Mouse (Mus musculus) liver, embryonic 12.5 days (tissue): ENCODE results near the gene Pcbp1. TPM values are rescaled to one million over a fixed set of nuclear protein-coding genes. Genes with fewer than 3 reads are reported as not detected.

Source experiments
- ATAC-seq: fragments of 200-750 bp; cut with Nextera tagmentation; 2 replicates; pipeline ENCODE4 v1.8.0; 2017; ENCODE audit warnings: moderate number of reproducible peaks, mild to moderate bottlenecking, moderate library complexity
- H3K27ac ChIP-seq: fragments of 300-500 bp; sonication (generic); 2 replicates; pipeline ENCODE4 v1.5.1; 2016; ENCODE audit warnings: mild to moderate bottlenecking
- H3K27me3 ChIP-seq: fragments of 300-500 bp; sonication (generic); replicated peaks from 2 replicates; pipeline ENCODE4 v1.6.1; 2016; ENCODE audit warnings: mild to moderate bottlenecking, moderate library complexity
- H3K36me3 ChIP-seq: fragments of 300-500 bp; sonication (generic); 2 replicates; pipeline ENCODE4 v1.6.1; 2016; ENCODE audit warnings: mild to moderate bottlenecking, moderate library complexity
- H3K4me1 ChIP-seq: fragments of 300-500 bp; sonication (generic); 2 replicates; pipeline ENCODE4 v1.6.1; 2016
- H3K4me2 ChIP-seq: fragments of 300-500 bp; sonication (generic); 2 replicates; pipeline ENCODE4 v1.6.1; 2016; ENCODE audit warnings: mild to moderate bottlenecking, moderate library complexity
- H3K4me3 ChIP-seq: fragments of 300-500 bp; sonication (generic); 2 replicates; pipeline ENCODE4 v1.5.1; 2016; ENCODE audit warnings: mild to moderate bottlenecking, moderate library complexity
- H3K9ac ChIP-seq: fragments of 300-500 bp; sonication (generic); 2 replicates; pipeline ENCODE4 v1.6.1; 2016; ENCODE audit warnings: mild to moderate bottlenecking, moderate library complexity
- H3K9me3 ChIP-seq: fragments of 300-500 bp; sonication (generic); replicated peaks from 2 replicates; pipeline ENCODE4 v1.6.1; 2016; ENCODE audit warnings: mild to moderate bottlenecking, moderate library complexity
- WGBS: fragments of 180-500 bp; shearing (Covaris S2); methylation state at CpG from one replicate; pipeline ENCODE4 v1.1.7; 2016; ENCODE audit not compliant: insufficient replicate concordance; 5-methylcytosine and 5-hydroxymethylcytosine counted together
- polyA plus RNA-seq: library from polyadenylated mRNA; unstranded; fragments of >200 nt; fragmentation: Nextera tagmentation; extraction: Ambion mirVana; gene quantifications from 2 replicates; pipeline ENCODE4 v1.2.1, GENCODE M21; 2016

Gene Pcbp1
- polyA plus RNA-seq, 1 experiment from 2014 or later = 465 TPM

GRCm38 (mm10) chr6:86522001-86522911 lies 3.9 kb downstream of the Pcbp1 start:
- 80% methylated on average over 5 of the region's 5 CpGs for WGBS
- Histone ChIP-seq H3K36me3 (peaks cover 39% of the 10 kb centered on the region), H3K27ac (peak overlapping the region; percentile 61), H3K4me1 (peaks cover 20% of the 10 kb centered on the region), H3K9ac (no peak overlapping the region), H3K9me3 (no peaks in the 10 kb centered on the region), H3K27me3 (no peaks in the 10 kb centered on the region), H3K4me3 (peak overlapping the region; percentile 16), H3K4me2 (peak overlapping the region; percentile 95)
- ATAC-seq = no peak

GRCm38 (mm10) chr6:86519767-86520345 lies 6.3 kb downstream of the Pcbp1 start:
- no peak overlapping the region for H3K4me3 ChIP-seq
- H3K27me3 ChIP-seq = no peaks in the 10 kb centered on the region
- ATAC-seq = no peak
- peaks cover 32% of the 10 kb centered on the region for H3K36me3 ChIP-seq
- H3K9ac ChIP-seq = no peak overlapping the region
- H3K9me3 ChIP-seq = no peaks in the 10 kb centered on the region
- peaks cover 19% of the 10 kb centered on the region for H3K4me1 ChIP-seq
- WGBS = 75% methylated on average over 3 of the region's 3 CpGs
- H3K27ac ChIP-seq = no peak overlapping the region
- H3K4me2 ChIP-seq = no peak overlapping the region

GRCm38 (mm10) chr6:86516021-86516420 lies 10.1 kb downstream of the Pcbp1 start:
- Histone ChIP-seq H3K4me1 (no peaks in the 10 kb centered on the region; the same call in 1 of the 2 replicates), H3K9ac (no peak overlapping the region), H3K36me3 (no peaks in the 10 kb centered on the region), H3K27ac (no peak overlapping the region), H3K4me3 (no peak overlapping the region), H3K27me3 (no peaks in the 10 kb centered on the region), H3K4me2 (no peak overlapping the region), H3K9me3 (no peaks in the 10 kb centered on the region)
- no peak for ATAC-seq
- WGBS = 79% methylated on average over 1 of the region's 1 CpGs

GRCm38 (mm10) chr6:86513296-86513695 lies 12.8 kb downstream of the Pcbp1 start:
- no peak for ATAC-seq
- Histone ChIP-seq H3K4me3 (no peak overlapping the region), H3K27me3 (no peaks in the 10 kb centered on the region), H3K4me1 (peaks cover 19% of the 10 kb centered on the region), H3K9ac (no peak overlapping the region), H3K27ac (no peak overlapping the region), H3K4me2 (no peak overlapping the region), H3K36me3 (no peaks in the 10 kb centered on the region), H3K9me3 (no peaks in the 10 kb centered on the region)
- 85% methylated on average over 4 of the region's 4 CpGs for WGBS

- Histone ChIP-seq H3K9ac (no peak overlapping the region), H3K27ac (no peak overlapping the region), H3K4me1 (peaks cover 26% of the 10 kb centered on the region), H3K4me3 (no peak overlapping the region), H3K9me3 (no peaks in the 10 kb centered on the region), H3K27me3 (no peaks in the 10 kb centered on the region), H3K4me2 (no peak overlapping the region), H3K36me3 (no peaks in the 10 kb centered on the region)
- ATAC-seq = no peak
- WGBS = 55% methylated on average over 4 of the region's 4 CpGs
Observed at GRCm38 (mm10) chr6:86510979-86511378, 15.1 kb downstream of the Pcbp1 start.

- WGBS = 23% methylated on average over 3 of the region's 3 CpGs
- no peak overlapping the region for H3K27ac ChIP-seq
- no peak overlapping the region for H3K4me3 ChIP-seq
- H3K4me2 ChIP-seq = no peak overlapping the region
- no peak overlapping the region for H3K9ac ChIP-seq
- H3K4me1 ChIP-seq = peaks cover 26% of the 10 kb centered on the region
- H3K9me3 ChIP-seq = no peaks in the 10 kb centered on the region
- no peaks in the 10 kb centered on the region for H3K36me3 ChIP-seq
- peak; percentile 78 for ATAC-seq
- H3K27me3 ChIP-seq = no peaks in the 10 kb centered on the region; the same call in 1 of the 2 replicates
Observed at GRCm38 (mm10) chr6:86509866-86510200, 16.3 kb downstream of the Pcbp1 start.

- Histone ChIP-seq H3K9me3 (no peaks in the 10 kb centered on the region), H3K36me3 (no peaks in the 10 kb centered on the region), H3K27me3 (no peaks in the 10 kb centered on the region; the same call in 1 of the 2 replicates), H3K4me2 (no peak overlapping the region), H3K27ac (no peak overlapping the region), H3K9ac (no peak overlapping the region), H3K4me3 (no peak overlapping the region), H3K4me1 (peaks cover 26% of the 10 kb centered on the region)
- ATAC-seq = peak; percentile 45
- 43% methylated on average over 4 of the region's 4 CpGs for WGBS
Observed at GRCm38 (mm10) chr6:86509194-86509865, 16.8 kb downstream of the Pcbp1 start.

GRCm38 (mm10) chr6:86508736-86509135 lies 17.4 kb downstream of the Pcbp1 start:
- H3K4me3 ChIP-seq = no peak overlapping the region
- no peak overlapping the region for H3K27ac ChIP-seq
- ATAC-seq = no peak
- no peaks in the 10 kb centered on the region for H3K9me3 ChIP-seq
- H3K36me3 ChIP-seq = no peaks in the 10 kb centered on the region
- no peak overlapping the region for H3K4me2 ChIP-seq
- H3K4me1 ChIP-seq = peaks cover 26% of the 10 kb centered on the region
- H3K27me3 ChIP-seq = no peaks in the 10 kb centered on the region; the same call in 1 of the 2 replicates
- no peak overlapping the region for H3K9ac ChIP-seq
- 79% methylated on average over 3 of the region's 3 CpGs for WGBS

- Histone ChIP-seq H3K27me3 (no peaks in the 10 kb centered on the region; the same call in 1 of the 2 replicates), H3K36me3 (no peaks in the 10 kb centered on the region), H3K4me1 (peaks cover 26% of the 10 kb centered on the region), H3K4me2 (no peak overlapping the region), H3K9ac (no peak overlapping the region), H3K27ac (no peak overlapping the region), H3K4me3 (no peak overlapping the region), H3K9me3 (no peaks in the 10 kb centered on the region)
- no peak for ATAC-seq
Observed at GRCm38 (mm10) chr6:86507116-86507515, 19.0 kb downstream of the Pcbp1 start.

GRCm38 (mm10) chr6:86506309-86506708 lies 19.8 kb downstream of the Pcbp1 start:
- 72% methylated on average over 3 of the region's 3 CpGs for WGBS
- Histone ChIP-seq H3K27me3 (no peaks in the 10 kb centered on the region; the same call in 1 of the 2 replicates), H3K4me1 (peaks cover 26% of the 10 kb centered on the region), H3K9ac (no peak overlapping the region), H3K36me3 (no peaks in the 10 kb centered on the region), H3K9me3 (no peaks in the 10 kb centered on the region), H3K4me2 (no peak overlapping the region), H3K27ac (no peak overlapping the region), H3K4me3 (no peak overlapping the region)
- no peak for ATAC-seq

- H3K9ac ChIP-seq = no peak overlapping the region
- WGBS = 66% methylated on average over 7 of the region's 7 CpGs
Observed at GRCm38 (mm10) chr6:86505671-86506070, 20.4 kb downstream of the Pcbp1 start.

GRCm38 (mm10) chr6:86503513-86503912 lies 22.6 kb downstream of the Pcbp1 start:
- no peak for ATAC-seq
- Histone ChIP-seq H3K9ac (no peak overlapping the region), H3K27me3 (no peaks in the 10 kb centered on the region; the same call in 1 of the 2 replicates), H3K4me1 (peaks cover 24% of the 10 kb centered on the region), H3K9me3 (no peaks in the 10 kb centered on the region), H3K27ac (no peak overlapping the region), H3K36me3 (no peaks in the 10 kb centered on the region), H3K4me2 (no peak overlapping the region), H3K4me3 (no peak overlapping the region)
- WGBS = 67% methylated on average over 4 of the region's 4 CpGs

More at GRCm38 (mm10) chr6:86505671-86506070, 20.4 kb downstream of the Pcbp1 start:
- no peaks in the 10 kb centered on the region; the same call in 1 of the 2 replicates for H3K27me3 ChIP-seq
- H3K4me3 ChIP-seq = no peak overlapping the region
- no peaks in the 10 kb centered on the region for H3K36me3 ChIP-seq
- H3K9me3 ChIP-seq = no peaks in the 10 kb centered on the region
- no peak overlapping the region for H3K4me2 ChIP-seq
- H3K27ac ChIP-seq = no peak overlapping the region
- peaks cover 25% of the 10 kb centered on the region for H3K4me1 ChIP-seq
- ATAC-seq = no peak
